Mouse (Mus musculus): ENCODE data around the gene B3galt5. TPM values are rescaled to one million over a fixed set of nuclear protein-coding genes. Genes with fewer than 3 reads are reported as not detected.
A peak's percentile ranks its signal among the peaks of the same experiment; 100 is the strongest.

Gene B3galt5
- polyA plus RNA-seq, 1 experiment, result 0.37 TPM

- no peak overlapping the region for H3K4me3 ChIP-seq (replicated peaks; ENCODE audit: control insufficient read depth, low read depth, low read length)
- H3K4me1 ChIP-seq (ENCODE audit: control insufficient read depth, insufficient read depth, low read length), result no peaks in the 10 kb centered on the region
- no peak overlapping the region for H3K27ac ChIP-seq (ENCODE audit: control insufficient read depth, insufficient read depth, low read depth, low read length, poor library complexity)
- 8% methylated on average over 5 of the region's 5 CpGs for WGBS
- TF ChIP-seq POLR2A (IDR thresholded peaks at IDR 0.05; ENCODE audit: borderline replicate concordance, control insufficient read depth, low read depth, low read length), result no peak
- peak; percentile 56 for TF ChIP-seq CTCF (IDR thresholded peaks at IDR 0.05; ENCODE audit: control insufficient read depth, insufficient read depth, low read length)
Observed at GRCm38 (mm10) chr16:96341269-96341668, 105.7 kb downstream of the B3galt5 start.

GRCm38 (mm10) chr16:96341945-96342344 is 106.3 kb downstream of the B3galt5 start:
- TF ChIP-seq POLR2A (IDR thresholded peaks at IDR 0.05; ENCODE audit: borderline replicate concordance, control insufficient read depth, low read depth, low read length) (no peak), CTCF (IDR thresholded peaks at IDR 0.05; ENCODE audit: control insufficient read depth, insufficient read depth, low read length) (no peak)
- Histone ChIP-seq H3K4me3 (replicated peaks; ENCODE audit: control insufficient read depth, low read depth, low read length) (no peak overlapping the region), H3K27ac (ENCODE audit: control insufficient read depth, insufficient read depth, low read depth, low read length, poor library complexity) (no peak overlapping the region), H3K4me1 (ENCODE audit: control insufficient read depth, insufficient read depth, low read length) (no peaks in the 10 kb centered on the region)
- 74% methylated on average over 4 of the region's 4 CpGs for WGBS

- WGBS, result 6% methylated on average over 10 of the region's 10 CpGs
- Histone ChIP-seq H3K4me1 (ENCODE audit: control insufficient read depth, insufficient read depth, low read length) (no peaks in the 10 kb centered on the region), H3K4me3 (replicated peaks; ENCODE audit: control insufficient read depth, low read depth, low read length) (no peak overlapping the region), H3K27ac (ENCODE audit: control insufficient read depth, insufficient read depth, low read depth, low read length, poor library complexity) (no peak overlapping the region)
- TF ChIP-seq CTCF (IDR thresholded peaks at IDR 0.05; ENCODE audit: control insufficient read depth, insufficient read depth, low read length), result peak; percentile 97
- no peak for TF ChIP-seq POLR2A (IDR thresholded peaks at IDR 0.05; ENCODE audit: borderline replicate concordance, control insufficient read depth, low read depth, low read length)
Observed at GRCm38 (mm10) chr16:96345117-96345516, 109.5 kb downstream of the B3galt5 start.

- Histone ChIP-seq H3K4me3 (replicated peaks; ENCODE audit: control insufficient read depth, low read depth, low read length) (no peak overlapping the region), H3K27ac (ENCODE audit: control insufficient read depth, insufficient read depth, low read depth, low read length, poor library complexity) (no peak overlapping the region), H3K4me1 (ENCODE audit: control insufficient read depth, insufficient read depth, low read length) (no peaks in the 10 kb centered on the region)
- WGBS, result 62% methylated on average over 11 of the region's 11 CpGs
- TF ChIP-seq CTCF (IDR thresholded peaks at IDR 0.05; ENCODE audit: control insufficient read depth, insufficient read depth, low read length) (no peak), POLR2A (IDR thresholded peaks at IDR 0.05; ENCODE audit: borderline replicate concordance, control insufficient read depth, low read depth, low read length) (no peak)
Observed at GRCm38 (mm10) chr16:96348070-96348469, 112.5 kb downstream of the B3galt5 start.

GRCm38 (mm10) chr16:96348766-96349165 is 113.2 kb downstream of the B3galt5 start:
- 64% methylated on average over 5 of the region's 5 CpGs for WGBS
- Histone ChIP-seq H3K27ac (ENCODE audit: control insufficient read depth, insufficient read depth, low read depth, low read length, poor library complexity) (no peak overlapping the region), H3K4me3 (replicated peaks; ENCODE audit: control insufficient read depth, low read depth, low read length) (no peak overlapping the region), H3K4me1 (ENCODE audit: control insufficient read depth, insufficient read depth, low read length) (no peaks in the 10 kb centered on the region)
- no peak for TF ChIP-seq CTCF (IDR thresholded peaks at IDR 0.05; ENCODE audit: control insufficient read depth, insufficient read depth, low read length)
- TF ChIP-seq POLR2A (IDR thresholded peaks at IDR 0.05; ENCODE audit: borderline replicate concordance, control insufficient read depth, low read depth, low read length), result no peak

- 66% methylated on average over 2 of the region's 2 CpGs for WGBS
- H3K4me1 ChIP-seq (ENCODE audit: control insufficient read depth, insufficient read depth, low read length), result no peaks in the 10 kb centered on the region
- no peak overlapping the region for H3K27ac ChIP-seq (ENCODE audit: control insufficient read depth, insufficient read depth, low read depth, low read length, poor library complexity)
- H3K4me3 ChIP-seq (replicated peaks; ENCODE audit: control insufficient read depth, low read depth, low read length), result no peak overlapping the region
- TF ChIP-seq CTCF (IDR thresholded peaks at IDR 0.05; ENCODE audit: control insufficient read depth, insufficient read depth, low read length), result no peak
- no peak for TF ChIP-seq POLR2A (IDR thresholded peaks at IDR 0.05; ENCODE audit: borderline replicate concordance, control insufficient read depth, low read depth, low read length)
Observed at GRCm38 (mm10) chr16:96351520-96351919, 115.9 kb downstream of the B3galt5 start.

GRCm38 (mm10) chr16:96353296-96353896 is 117.8 kb downstream of the B3galt5 start:
- TF ChIP-seq POLR2A (IDR thresholded peaks at IDR 0.05; ENCODE audit: borderline replicate concordance, control insufficient read depth, low read depth, low read length) (no peak), CTCF (IDR thresholded peaks at IDR 0.05; ENCODE audit: control insufficient read depth, insufficient read depth, low read length) (no peak)
- 67% methylated on average over 6 of the region's 6 CpGs for WGBS
- Histone ChIP-seq H3K4me1 (ENCODE audit: control insufficient read depth, insufficient read depth, low read length) (no peaks in the 10 kb centered on the region), H3K4me3 (replicated peaks; ENCODE audit: control insufficient read depth, low read depth, low read length) (no peak overlapping the region), H3K27ac (ENCODE audit: control insufficient read depth, insufficient read depth, low read depth, low read length, poor library complexity) (no peak overlapping the region)

- H3K4me3 ChIP-seq (replicated peaks; ENCODE audit: control insufficient read depth, low read depth, low read length), result no peak overlapping the region
- WGBS, result 51% methylated on average over 6 of the region's 6 CpGs
- no peak for TF ChIP-seq CTCF (IDR thresholded peaks at IDR 0.05; ENCODE audit: control insufficient read depth, insufficient read depth, low read length)
- TF ChIP-seq POLR2A (IDR thresholded peaks at IDR 0.05; ENCODE audit: borderline replicate concordance, control insufficient read depth, low read depth, low read length), result no peak
- no peak overlapping the region for H3K27ac ChIP-seq (ENCODE audit: control insufficient read depth, insufficient read depth, low read depth, low read length, poor library complexity)
- H3K4me1 ChIP-seq (ENCODE audit: control insufficient read depth, insufficient read depth, low read length), result no peaks in the 10 kb centered on the region
Observed at GRCm38 (mm10) chr16:96353996-96354395, 118.4 kb downstream of the B3galt5 start.

- TF ChIP-seq CTCF (IDR thresholded peaks at IDR 0.05; ENCODE audit: control insufficient read depth, insufficient read depth, low read length) (peak; percentile 62), POLR2A (IDR thresholded peaks at IDR 0.05; ENCODE audit: borderline replicate concordance, control insufficient read depth, low read depth, low read length) (no peak)
- WGBS, result 3% methylated on average over 10 of the region's 10 CpGs
- no peaks in the 10 kb centered on the region for H3K4me1 ChIP-seq (ENCODE audit: control insufficient read depth, insufficient read depth, low read length)
- peak overlapping the region; percentile 14 for H3K4me3 ChIP-seq (replicated peaks; ENCODE audit: control insufficient read depth, low read depth, low read length)
- H3K27ac ChIP-seq (ENCODE audit: control insufficient read depth, insufficient read depth, low read depth, low read length, poor library complexity), result no peak overlapping the region
Observed at GRCm38 (mm10) chr16:96357903-96358302, 122.3 kb downstream of the B3galt5 start.

Data from bone marrow, adult 2 months (tissue).